Mouse (Mus musculus) neural tube, embryonic 11.5 days (tissue): ENCODE results near the gene Ncl. TPM values are rescaled to one million over a fixed set of nuclear protein-coding genes. Genes with fewer than 3 reads are reported as not detected.

ENCODE experiments used
- ATAC-seq: fragments of 200-750 bp; cut with Nextera tagmentation; 2 replicates; pipeline ENCODE4 v1.8.0; 2017; ENCODE audit warnings: moderate number of reproducible peaks, mild to moderate bottlenecking, moderate TSS enrichment, moderate library complexity; ENCODE audit not compliant: insufficient read depth, low FRiP score, low TSS enrichment
- DNase-seq: peaks from one replicate; pipeline ENCODE4 v3.0.0-alpha.2; 2015; ENCODE audit warnings: low spot score
- H3K27ac ChIP-seq: fragments of 300-500 bp; sonication (generic); 2 replicates; pipeline ENCODE4 v1.5.1; 2014; ENCODE audit warnings: low read depth, mild to moderate bottlenecking, low read length
- H3K27me3 ChIP-seq: fragments of 300-500 bp; sonication (generic); 2 replicates; pipeline ENCODE4 v1.6.1; 2014; ENCODE audit warnings: mild to moderate bottlenecking, low read length, mixed read lengths; ENCODE audit not compliant: control insufficient read depth, insufficient read depth
- H3K36me3 ChIP-seq: fragments of 300-500 bp; sonication (generic); 2 replicates; pipeline ENCODE4 v1.6.1; 2014; ENCODE audit warnings: mild to moderate bottlenecking, low read length, moderate library complexity, mixed read lengths; ENCODE audit not compliant: control insufficient read depth, insufficient read depth
- H3K4me1 ChIP-seq: fragments of 300-500 bp; sonication (generic); 2 replicates; pipeline ENCODE4 v1.6.1; 2014; ENCODE audit warnings: low read length, mixed read lengths; ENCODE audit not compliant: control insufficient read depth, insufficient read depth
- H3K4me2 ChIP-seq: fragments of 300-500 bp; sonication (generic); 2 replicates; pipeline ENCODE4 v1.6.1; 2014; ENCODE audit warnings: low read depth, mild to moderate bottlenecking, moderate library complexity
- H3K4me3 ChIP-seq: fragments of 300-500 bp; sonication (generic); 2 replicates; pipeline ENCODE4 v1.5.1; 2014; ENCODE audit warnings: low read depth, low read length
- H3K9ac ChIP-seq: fragments of 300-500 bp; sonication (generic); 2 replicates; pipeline ENCODE4 v1.6.1; 2014; ENCODE audit warnings: mild to moderate bottlenecking, low read length
- H3K9me3 ChIP-seq: fragments of 300-500 bp; sonication (generic); 2 replicates; pipeline ENCODE4 v1.6.1; 2016; ENCODE audit warnings: low read length; ENCODE audit not compliant: control insufficient read depth
- WGBS: fragments of 180-500 bp; shearing (Covaris S2); extraction: QIAGEN DNeasy Blood & Tissue Kit; methylation state at CpG from one replicate; pipeline ENCODE4 v1.1.7; 2014; 5-methylcytosine and 5-hydroxymethylcytosine counted together
- polyA plus RNA-seq: library from polyadenylated mRNA; unstranded; fragments of >200 nt; fragmentation: Nextera tagmentation; extraction: Ambion mirVana; gene quantifications from 2 replicates; pipeline ENCODE4 v1.2.1, GENCODE M21; 2014

The Ncl gene
- polyA plus RNA-seq, 1 experiment from 2014 or later: 368 TPM

DNA sequence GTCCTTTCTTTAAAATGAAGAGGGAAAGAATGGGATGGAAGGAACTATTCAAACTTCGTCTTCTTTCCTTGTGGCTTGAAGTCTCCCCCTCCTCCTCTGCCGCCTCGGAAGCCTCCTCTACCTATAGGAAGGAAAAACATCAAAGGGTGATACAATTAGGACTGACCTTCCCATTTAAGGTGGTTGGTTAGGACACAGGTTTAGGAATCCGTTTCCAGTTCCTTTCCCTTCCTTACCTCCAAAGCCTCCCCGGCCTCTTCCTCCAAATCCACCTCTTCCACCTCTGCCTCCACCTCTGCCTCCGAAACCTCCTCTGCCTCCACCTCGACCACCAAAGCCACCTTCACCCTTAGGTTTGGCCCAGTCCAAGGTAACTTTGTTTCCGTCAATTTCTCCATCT lies 8.6 kb downstream of the Ncl start:
- no peak for DNase-seq
- ATAC-seq: no peak
- no peak overlapping the region for H3K4me3 ChIP-seq
- H3K27me3 ChIP-seq: no peaks in the 10 kb centered on the region
- no peak overlapping the region for H3K4me2 ChIP-seq
- no peaks in the 10 kb centered on the region for H3K9me3 ChIP-seq
- no peak overlapping the region for H3K27ac ChIP-seq
- H3K9ac ChIP-seq: no peak overlapping the region
- H3K36me3 ChIP-seq: peaks cover 28% of the 10 kb centered on the region
- no peaks in the 10 kb centered on the region for H3K4me1 ChIP-seq
- 89% methylated on average over 8 of the region's 8 CpGs for WGBS

DNA sequence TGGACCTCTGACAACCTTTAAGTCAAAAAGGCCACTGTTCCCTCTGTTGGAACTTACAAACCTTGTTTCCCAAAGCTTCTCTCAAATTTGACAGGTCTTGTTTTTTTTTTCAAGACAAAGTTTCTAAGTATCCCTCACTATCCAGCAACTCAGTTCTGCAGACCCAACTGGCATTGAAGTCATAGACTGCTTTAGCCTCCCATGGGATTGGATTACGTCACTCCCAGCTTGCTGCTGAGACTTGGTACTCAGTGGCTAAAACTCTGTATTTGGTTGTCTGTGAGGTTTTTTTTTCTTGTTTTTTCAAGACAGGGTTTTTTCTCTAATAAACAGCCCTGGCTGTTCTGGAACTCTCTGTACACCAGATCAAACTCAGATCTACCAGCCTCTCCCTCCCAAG lies 9.5 kb downstream of the Ncl start:
- peaks cover 25% of the 10 kb centered on the region for H3K36me3 ChIP-seq
- H3K4me1 ChIP-seq: no peaks in the 10 kb centered on the region
- no peak overlapping the region for H3K9ac ChIP-seq
- no peak for ATAC-seq
- no peaks in the 10 kb centered on the region for H3K27me3 ChIP-seq
- 86% methylated on average over 1 of the region's 1 CpGs for WGBS
- H3K9me3 ChIP-seq: no peaks in the 10 kb centered on the region
- DNase-seq: no peak
- H3K4me3 ChIP-seq: no peak overlapping the region
- no peak overlapping the region for H3K27ac ChIP-seq
- H3K4me2 ChIP-seq: no peak overlapping the region

- Histone ChIP-seq H3K4me1 (no peaks in the 10 kb centered on the region), H3K4me2 (no peak overlapping the region), H3K4me3 (no peak overlapping the region), H3K27me3 (no peaks in the 10 kb centered on the region), H3K9ac (no peak overlapping the region), H3K9me3 (no peaks in the 10 kb centered on the region), H3K36me3 (peaks cover 22% of the 10 kb centered on the region), H3K27ac (no peak overlapping the region)
- no peak for ATAC-seq
- no peak for DNase-seq
- WGBS: 90% methylated on average over 3 of the region's 3 CpGs
Measured at GRCm38 (mm10) chr1:86349201-86349600, 10.0 kb downstream of the Ncl start.

DNA sequence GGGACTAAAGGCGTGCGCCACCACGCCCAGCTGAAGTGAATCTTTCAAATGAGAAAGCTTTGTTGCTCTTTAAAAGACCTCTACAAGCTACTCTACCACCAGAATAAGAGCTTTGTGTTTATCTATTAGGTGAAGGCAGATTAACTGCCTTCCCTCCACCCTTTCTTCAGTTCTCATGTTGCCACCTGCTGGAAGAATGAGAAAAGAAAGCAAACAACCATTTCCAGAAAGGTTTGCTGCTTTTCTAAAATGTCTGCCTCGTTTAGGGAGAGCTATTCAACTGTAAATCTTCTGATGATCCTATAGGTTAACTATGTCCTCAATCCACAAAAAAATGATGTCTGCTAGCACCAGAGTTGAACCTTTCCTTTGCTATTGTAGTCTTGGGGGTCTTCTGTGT lies 10.4 kb downstream of the Ncl start:
- no peaks in the 10 kb centered on the region for H3K9me3 ChIP-seq
- WGBS: 76% methylated on average over 4 of the region's 4 CpGs
- H3K4me3 ChIP-seq: no peak overlapping the region
- no peak overlapping the region for H3K27ac ChIP-seq
- H3K36me3 ChIP-seq: peaks cover 22% of the 10 kb centered on the region
- H3K27me3 ChIP-seq: no peaks in the 10 kb centered on the region
- no peaks in the 10 kb centered on the region for H3K4me1 ChIP-seq
- no peak overlapping the region for H3K4me2 ChIP-seq
- no peak for ATAC-seq
- H3K9ac ChIP-seq: no peak overlapping the region
- DNase-seq: no peak

DNA sequence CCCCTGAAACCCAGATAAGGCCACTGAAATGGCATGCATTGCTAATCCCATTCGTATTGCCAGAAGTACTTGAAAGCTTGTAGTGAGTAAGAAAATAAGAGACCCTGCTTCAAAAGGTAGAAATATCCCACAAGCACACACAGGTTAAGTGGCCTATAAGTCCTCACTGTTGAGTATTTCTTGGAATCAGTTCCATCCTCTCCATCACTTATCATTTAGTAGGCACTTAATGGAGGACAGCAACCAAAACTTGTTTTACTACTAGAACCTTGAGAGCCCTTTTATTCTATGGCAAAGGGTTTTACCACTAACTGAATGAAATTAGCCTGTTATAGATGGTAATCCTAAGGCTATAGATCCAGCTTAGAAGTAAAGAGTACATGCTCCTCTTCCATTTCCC lies 11.1 kb downstream of the Ncl start:
- H3K9ac ChIP-seq: no peak overlapping the region
- H3K4me3 ChIP-seq: no peak overlapping the region
- ATAC-seq (no peak), DNase-seq (no peak)
- H3K9me3 ChIP-seq: no peaks in the 10 kb centered on the region
- no peak overlapping the region for H3K27ac ChIP-seq
- H3K4me2 ChIP-seq: no peak overlapping the region
- peaks cover 20% of the 10 kb centered on the region for H3K36me3 ChIP-seq
- H3K27me3 ChIP-seq: no peaks in the 10 kb centered on the region
- 55% methylated on average over 1 of the region's 1 CpGs for WGBS
- H3K4me1 ChIP-seq: no peaks in the 10 kb centered on the region

DNA sequence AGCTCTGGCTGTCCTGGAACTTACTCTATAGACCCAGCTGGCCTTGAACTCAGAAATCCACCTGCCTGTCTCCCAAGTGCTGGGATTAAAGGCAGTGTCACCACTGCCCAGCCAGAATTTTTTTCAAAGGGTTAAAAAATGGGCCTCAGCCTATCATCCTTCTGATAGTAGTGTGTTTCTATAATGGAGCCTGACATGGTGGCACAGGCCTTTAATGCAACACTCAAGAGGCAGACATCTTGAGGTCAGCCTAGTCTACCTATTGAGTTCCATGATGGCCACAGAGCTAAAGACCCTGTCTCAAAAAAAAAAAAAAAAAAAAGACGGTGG lies 11.5 kb downstream of the Ncl start:
- 71% methylated on average over 1 of the region's 1 CpGs for WGBS

DNA sequence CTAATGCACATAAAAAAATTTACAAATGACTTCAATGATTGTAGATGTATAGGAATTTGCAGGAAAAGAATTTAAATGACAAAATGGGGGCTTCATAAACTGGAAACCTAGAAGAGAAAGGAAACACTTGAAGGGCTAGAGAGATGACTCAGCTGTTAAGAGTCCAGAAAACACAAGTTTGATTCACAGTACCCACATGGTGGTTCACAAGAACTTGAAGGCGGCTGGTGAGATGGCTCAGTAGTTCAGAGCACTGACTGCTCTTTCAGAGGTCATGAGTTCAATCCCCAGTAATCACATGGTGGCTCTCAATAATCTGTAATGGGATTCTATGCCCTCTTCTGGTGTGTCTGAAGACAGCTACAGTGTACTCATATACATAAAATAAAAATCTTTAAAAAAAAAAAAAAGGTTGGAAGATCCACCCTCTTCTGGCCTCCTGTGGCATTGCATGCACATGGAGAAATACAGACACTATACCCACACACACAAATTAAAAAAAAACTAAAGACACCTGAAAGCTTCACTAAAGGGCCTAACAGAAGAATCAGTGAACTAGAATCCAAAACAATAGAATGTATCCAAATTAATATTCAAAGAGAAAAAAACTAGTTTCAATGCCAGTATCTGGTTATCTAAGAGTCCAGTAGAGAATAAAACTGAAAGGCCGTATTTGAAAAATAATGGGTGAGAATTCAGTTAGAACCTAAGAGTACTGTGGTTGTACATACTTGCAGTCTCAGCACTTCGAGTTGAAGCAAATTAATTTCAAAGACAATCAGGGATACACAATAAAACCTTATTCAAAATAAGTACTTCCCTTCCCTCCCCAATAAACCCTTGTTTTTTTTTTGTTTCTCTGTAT lies 12.1 kb downstream of the Ncl start:
- no peak for ATAC-seq
- Histone ChIP-seq H3K4me1 (no peaks in the 10 kb centered on the region), H3K9me3 (no peaks in the 10 kb centered on the region), H3K4me3 (no peak overlapping the region), H3K9ac (no peak overlapping the region), H3K27ac (no peak overlapping the region), H3K4me2 (no peak overlapping the region), H3K36me3 (peaks cover 17% of the 10 kb centered on the region), H3K27me3 (no peaks in the 10 kb centered on the region)
- WGBS: 89% methylated on average over 3 of the region's 3 CpGs
- no peak for DNase-seq

More for the DNA sequence above, 11.5 kb downstream of the Ncl start:
- Histone ChIP-seq H3K4me2 (no peak overlapping the region), H3K36me3 (peaks cover 20% of the 10 kb centered on the region), H3K9me3 (no peaks in the 10 kb centered on the region), H3K4me3 (no peak overlapping the region), H3K4me1 (no peaks in the 10 kb centered on the region), H3K27ac (no peak overlapping the region), H3K27me3 (no peaks in the 10 kb centered on the region), H3K9ac (no peak overlapping the region)
- no peak for DNase-seq
- ATAC-seq: no peak

GRCm38 (mm10) chr1:86345956-86346355 lies 13.2 kb downstream of the Ncl start:
- WGBS: 94% methylated on average over 4 of the region's 4 CpGs
- H3K4me2 ChIP-seq: no peak overlapping the region
- no peak for DNase-seq

GRCm38 (mm10) chr1:86345069-86345468 lies 14.1 kb downstream of the Ncl start:
- peaks cover 11% of the 10 kb centered on the region for H3K36me3 ChIP-seq

More at GRCm38 (mm10) chr1:86345956-86346355, 13.2 kb downstream of the Ncl start:
- Histone ChIP-seq H3K9me3 (no peaks in the 10 kb centered on the region), H3K4me1 (no peaks in the 10 kb centered on the region), H3K4me3 (no peak overlapping the region), H3K27ac (no peak overlapping the region), H3K36me3 (peaks cover 17% of the 10 kb centered on the region), H3K27me3 (no peaks in the 10 kb centered on the region), H3K9ac (no peak overlapping the region)
- ATAC-seq: no peak

More at GRCm38 (mm10) chr1:86345069-86345468, 14.1 kb downstream of the Ncl start:
- no peak overlapping the region for H3K4me2 ChIP-seq
- no peak overlapping the region for H3K27ac ChIP-seq
- H3K27me3 ChIP-seq: no peaks in the 10 kb centered on the region
- DNase-seq: no peak
- no peak overlapping the region for H3K9ac ChIP-seq
- H3K4me1 ChIP-seq: no peaks in the 10 kb centered on the region
- WGBS: 92% methylated on average over 4 of the region's 4 CpGs
- H3K4me3 ChIP-seq: no peak overlapping the region
- no peak for ATAC-seq
- no peaks in the 10 kb centered on the region for H3K9me3 ChIP-seq
